Mouse (Mus musculus) hindbrain, embryonic 14.5 days (tissue): ENCODE data around the gene 1110059E24Rik. TPM values are rescaled to one million over a fixed set of nuclear protein-coding genes. Genes with fewer than 3 reads are reported as not detected.
A peak's percentile ranks its signal among the peaks of the same experiment; 100 is the strongest.

ENCODE experiments used
- ATAC-seq: fragments of 200-750 bp; cut with Nextera tagmentation; 2 replicates; pipeline ENCODE4 v1.8.0; 2017; ENCODE audit warnings: moderate number of reproducible peaks, mild to moderate bottlenecking, moderate TSS enrichment, moderate library complexity; ENCODE audit not compliant: low FRiP score
- DNase-seq: peaks from one replicate; pipeline ENCODE4 v3.0.0-alpha.2; 2015; ENCODE audit warnings: low spot score
- H3K27ac ChIP-seq: fragments of 300-500 bp; sonication (generic); 2 replicates; pipeline ENCODE4 v1.5.1; 2014; ENCODE audit warnings: mild to moderate bottlenecking, moderate library complexity
- H3K27me3 ChIP-seq: fragments of 300-500 bp; sonication (generic); 2 replicates; pipeline ENCODE4 v1.6.1; 2014; ENCODE audit warnings: mild to moderate bottlenecking, low read length, mixed read lengths; ENCODE audit not compliant: control insufficient read depth, insufficient read depth
- H3K36me3 ChIP-seq: fragments of 300-500 bp; sonication (generic); replicated peaks from 2 replicates; pipeline ENCODE4 v1.6.1; 2014; ENCODE audit not compliant: control insufficient read depth, insufficient read depth
- H3K4me1 ChIP-seq: fragments of 300-500 bp; sonication (generic); replicated peaks from 2 replicates; pipeline ENCODE4 v1.6.1; 2014; ENCODE audit warnings: antibody characterized with exemption, low read length, mixed read lengths; ENCODE audit not compliant: control insufficient read depth, insufficient read depth
- H3K4me2 ChIP-seq: fragments of 300-500 bp; sonication (generic); replicated peaks from 2 replicates; pipeline ENCODE4 v1.6.1; 2014; ENCODE audit warnings: mild to moderate bottlenecking, moderate library complexity
- H3K4me3 ChIP-seq: fragments of 300-500 bp; sonication (generic); replicated peaks from 2 replicates; pipeline ENCODE4 v1.5.1; 2014; ENCODE audit warnings: mild to moderate bottlenecking, low read length
- H3K9ac ChIP-seq: fragments of 300-500 bp; sonication (generic); 2 replicates; pipeline ENCODE4 v1.6.1; 2014
- H3K9me3 ChIP-seq: fragments of 300-500 bp; sonication (generic); 2 replicates; pipeline ENCODE4 v1.6.1; 2016; ENCODE audit warnings: low read length; ENCODE audit not compliant: control insufficient read depth
- WGBS: fragments of 180-500 bp; shearing (Covaris S2); extraction: QIAGEN DNeasy Blood & Tissue Kit; methylation state at CpG from one replicate; pipeline ENCODE4 v1.1.7; 2014; 5-methylcytosine and 5-hydroxymethylcytosine counted together
- polyA plus RNA-seq: library from polyadenylated mRNA; unstranded; fragments of >200 nt; fragmentation: Nextera tagmentation; extraction: Ambion mirVana; gene quantifications from 2 replicates; pipeline ENCODE4 v1.2.1, GENCODE M21; 2014

The 1110059E24Rik gene
- polyA plus RNA-seq, 1 experiment from 2014 or later, result 54.2 TPM

DNA sequence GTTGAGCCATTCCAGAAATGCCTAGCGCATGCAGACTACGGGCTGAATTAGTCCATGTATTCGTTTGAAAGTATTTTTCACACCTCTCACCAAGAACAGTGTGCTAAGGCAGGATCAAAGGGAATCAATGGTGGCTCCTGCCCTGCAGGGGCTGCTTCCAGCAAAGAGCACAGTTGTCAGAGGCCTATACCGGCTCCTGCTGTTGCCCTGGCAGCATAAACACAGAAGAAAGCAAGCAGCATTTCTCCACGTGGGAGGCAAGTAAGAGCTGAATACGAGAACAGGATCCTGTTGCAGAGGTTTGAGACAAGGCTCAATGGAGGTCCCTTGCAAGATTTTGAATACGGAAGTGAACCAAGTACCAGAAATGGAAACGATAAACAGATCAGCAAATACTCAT, 82.0 kb downstream of the 1110059E24Rik start:
- H3K36me3 ChIP-seq, result no peaks in the 10 kb centered on the region
- no peaks in the 10 kb centered on the region for H3K4me1 ChIP-seq
- no peak overlapping the region for H3K4me2 ChIP-seq
- no peak overlapping the region for H3K9ac ChIP-seq
- H3K9me3 ChIP-seq, result no peaks in the 10 kb centered on the region
- ATAC-seq (peak; percentile 47; the same call in 1 of the 2 replicates), DNase-seq (no peak)
- H3K4me3 ChIP-seq, result no peak overlapping the region
- no peaks in the 10 kb centered on the region for H3K27me3 ChIP-seq
- 40% methylated on average over 8 of the region's 8 CpGs for WGBS
- no peak overlapping the region for H3K27ac ChIP-seq

GRCm38 (mm10) chr19:21568528-21569185, 84.1 kb downstream of the 1110059E24Rik start:
- Histone ChIP-seq H3K36me3 (no peaks in the 10 kb centered on the region), H3K4me1 (no peaks in the 10 kb centered on the region), H3K27ac (no peak overlapping the region), H3K27me3 (no peaks in the 10 kb centered on the region), H3K4me3 (no peak overlapping the region), H3K9me3 (no peaks in the 10 kb centered on the region), H3K9ac (no peak overlapping the region), H3K4me2 (no peak overlapping the region)
- ATAC-seq (no peak), DNase-seq (no peak)
- WGBS, result 81% methylated on average over 3 of the region's 3 CpGs

- Histone ChIP-seq H3K9ac (no peak overlapping the region), H3K27me3 (no peaks in the 10 kb centered on the region), H3K4me1 (no peaks in the 10 kb centered on the region), H3K4me3 (no peak overlapping the region), H3K9me3 (no peaks in the 10 kb centered on the region), H3K4me2 (no peak overlapping the region), H3K36me3 (no peaks in the 10 kb centered on the region), H3K27ac (no peak overlapping the region)
- 92% methylated on average over 3 of the region's 3 CpGs for WGBS
- ATAC-seq (no peak), DNase-seq (no peak)
Observed at GRCm38 (mm10) chr19:21567933-21568332, 84.8 kb downstream of the 1110059E24Rik start.

- ATAC-seq (no peak), DNase-seq (no peak)
- Histone ChIP-seq H3K9ac (no peak overlapping the region), H3K4me1 (no peaks in the 10 kb centered on the region), H3K9me3 (no peaks in the 10 kb centered on the region), H3K36me3 (no peaks in the 10 kb centered on the region), H3K27me3 (no peaks in the 10 kb centered on the region), H3K27ac (no peak overlapping the region), H3K4me2 (no peak overlapping the region), H3K4me3 (no peak overlapping the region)
- 89% methylated on average over 5 of the region's 5 CpGs for WGBS
Observed at GRCm38 (mm10) chr19:21566484-21566883, 86.3 kb downstream of the 1110059E24Rik start.

- no peaks in the 10 kb centered on the region for H3K27me3 ChIP-seq
- no peaks in the 10 kb centered on the region for H3K36me3 ChIP-seq
- DNase-seq, result no peak
- H3K9ac ChIP-seq, result no peak overlapping the region
- 0% methylated on average over 1 of the region's 1 CpGs for WGBS
- H3K27ac ChIP-seq, result no peak overlapping the region
- H3K4me2 ChIP-seq, result no peak overlapping the region
- H3K9me3 ChIP-seq, result no peaks in the 10 kb centered on the region
- peak; percentile 50; the same call in 1 of the 2 replicates for ATAC-seq
- H3K4me3 ChIP-seq, result no peak overlapping the region
- no peaks in the 10 kb centered on the region for H3K4me1 ChIP-seq
Observed at GRCm38 (mm10) chr19:21564461-21564797, 88.3 kb downstream of the 1110059E24Rik start.

GRCm38 (mm10) chr19:21563789-21564460, 88.9 kb downstream of the 1110059E24Rik start:
- ATAC-seq, result peak; percentile 81
- Histone ChIP-seq H3K9ac (no peak overlapping the region), H3K36me3 (no peaks in the 10 kb centered on the region), H3K27ac (no peak overlapping the region), H3K27me3 (no peaks in the 10 kb centered on the region), H3K4me2 (0 out of 2 replicates have a peak overlapping the region, but pooled peaks have one; percentile 19), H3K9me3 (no peaks in the 10 kb centered on the region), H3K4me3 (no peak overlapping the region), H3K4me1 (no peaks in the 10 kb centered on the region)
- WGBS, result 29% methylated on average over 11 of the region's 11 CpGs
- peak; percentile 88 for DNase-seq

DNA sequence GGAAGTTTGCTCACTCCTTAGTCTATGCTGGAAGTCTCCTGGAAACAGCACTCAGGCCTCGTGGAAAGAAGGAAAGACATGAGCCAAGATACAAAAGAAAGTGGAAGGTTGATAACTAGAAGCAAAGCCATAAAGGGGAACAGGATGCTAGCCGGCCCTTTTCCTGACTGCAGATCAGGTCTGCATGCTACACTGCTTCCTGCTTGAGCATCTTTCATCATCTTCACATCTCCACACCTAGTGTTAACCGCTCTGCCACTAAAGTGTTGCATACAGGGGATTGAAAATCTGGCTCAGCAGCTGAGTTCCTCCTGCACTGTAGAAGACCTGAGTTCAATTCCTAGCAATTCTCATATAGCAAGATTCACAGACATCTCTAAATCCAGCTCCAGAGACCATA, 89.8 kb downstream of the 1110059E24Rik start:
- WGBS, result 79% methylated on average over 3 of the region's 3 CpGs
- H3K36me3 ChIP-seq, result no peaks in the 10 kb centered on the region

DNA sequence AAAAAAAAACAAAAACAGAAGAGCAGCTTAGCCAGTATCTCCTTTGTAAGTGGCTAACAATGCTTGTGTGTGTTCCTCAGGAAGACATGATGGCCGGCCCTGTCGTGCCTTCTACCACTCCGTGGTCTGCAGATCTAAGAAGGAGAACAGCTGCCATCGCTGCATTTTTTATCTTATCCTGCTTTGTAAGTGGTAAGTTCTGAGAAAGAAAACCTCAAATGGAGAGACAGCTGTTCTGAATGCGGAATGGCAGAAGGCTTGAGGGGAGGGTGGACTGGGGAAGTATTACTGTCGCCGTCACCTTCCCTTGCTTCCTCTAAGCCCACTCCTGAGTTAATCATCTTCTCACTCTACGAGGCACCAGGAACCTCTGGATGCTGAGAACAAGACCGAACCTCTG, 100.0 kb downstream of the 1110059E24Rik start:
- WGBS, result 78% methylated on average over 9 of the region's 9 CpGs
- no peak for ATAC-seq

More for the DNA sequence above, 89.8 kb downstream of the 1110059E24Rik start:
- DNase-seq (no peak), ATAC-seq (no peak)
- H3K9ac ChIP-seq, result no peak overlapping the region
- H3K27me3 ChIP-seq, result no peaks in the 10 kb centered on the region
- no peak overlapping the region for H3K4me3 ChIP-seq
- H3K4me1 ChIP-seq, result no peaks in the 10 kb centered on the region
- no peak overlapping the region for H3K27ac ChIP-seq
- no peak overlapping the region for H3K4me2 ChIP-seq
- H3K9me3 ChIP-seq, result no peaks in the 10 kb centered on the region

GRCm38 (mm10) chr19:21551921-21552536, 100.7 kb downstream of the 1110059E24Rik start:
- Histone ChIP-seq H3K4me1 (no peaks in the 10 kb centered on the region), H3K36me3 (no peaks in the 10 kb centered on the region), H3K9ac (no peak overlapping the region), H3K4me3 (no peak overlapping the region), H3K9me3 (no peaks in the 10 kb centered on the region), H3K4me2 (no peak overlapping the region), H3K27me3 (no peaks in the 10 kb centered on the region), H3K27ac (no peak overlapping the region)
- no peak for DNase-seq
- WGBS, result 86% methylated on average over 5 of the region's 5 CpGs
- no peak for ATAC-seq

More for the DNA sequence above, 100.0 kb downstream of the 1110059E24Rik start:
- no peak overlapping the region for H3K9ac ChIP-seq
- no peak overlapping the region for H3K4me3 ChIP-seq
- no peaks in the 10 kb centered on the region for H3K27me3 ChIP-seq
- no peaks in the 10 kb centered on the region for H3K4me1 ChIP-seq
- H3K36me3 ChIP-seq, result no peaks in the 10 kb centered on the region
- no peaks in the 10 kb centered on the region for H3K9me3 ChIP-seq
- no peak for DNase-seq
- no peak overlapping the region for H3K27ac ChIP-seq
- H3K4me2 ChIP-seq, result no peak overlapping the region
